Mouse (Mus musculus): ENCODE data around the gene Olfr969.
"Not testable (repeated sequence)": the region's sequence is repeated elsewhere in the genome, so short reads cannot be mapped to it uniquely, and the experiment has no call there.

Olfr969 gene

GRCm38 (mm10) chr9:39790558-39790957 lies at the start of gene Olfr969:
Gene Olfr969 (plus strand): TSS chr9:39790945.
- no peak for DNase-seq (ENCODE audit: low read depth)

DNA sequence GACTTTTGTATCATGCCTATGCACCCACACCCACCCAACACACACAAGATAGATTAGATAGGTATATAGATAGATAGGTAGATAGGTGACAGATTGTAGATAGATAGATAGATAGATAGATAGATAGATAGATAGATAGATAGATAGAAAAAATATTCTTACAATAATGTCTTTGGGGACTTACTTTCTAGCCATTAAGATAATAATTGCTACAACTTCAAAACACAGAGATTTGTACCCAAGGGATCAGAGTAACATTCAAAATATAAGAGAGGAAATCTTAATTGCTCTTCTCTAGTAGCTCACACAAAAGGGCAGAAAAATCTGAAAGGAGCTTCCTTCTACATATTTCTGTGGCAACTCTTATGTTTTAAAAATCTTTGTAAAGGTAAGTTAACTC lies 44.8 kb upstream of the Olfr969 start, which contains the start of gene Olfr967:
Gene Olfr967, plus strand, starts transcription at position 301 of the 400 bp plus-strand sequence.
- DNase-seq (ENCODE audit: low read depth) = no peak

- DNase-seq (ENCODE audit: low read depth) = no peak
Observed at GRCm38 (mm10) chr9:39746428-39746827, 44.3 kb upstream of the Olfr969 start.

GRCm38 (mm10) chr9:39783153-39783552 lies 7.6 kb upstream of the Olfr969 start, which contains the start of gene Olfr968:
Gene Olfr968 (minus strand): TSS chr9:39783253.
- DNase-seq (ENCODE audit: low read depth) = no peak

DNA sequence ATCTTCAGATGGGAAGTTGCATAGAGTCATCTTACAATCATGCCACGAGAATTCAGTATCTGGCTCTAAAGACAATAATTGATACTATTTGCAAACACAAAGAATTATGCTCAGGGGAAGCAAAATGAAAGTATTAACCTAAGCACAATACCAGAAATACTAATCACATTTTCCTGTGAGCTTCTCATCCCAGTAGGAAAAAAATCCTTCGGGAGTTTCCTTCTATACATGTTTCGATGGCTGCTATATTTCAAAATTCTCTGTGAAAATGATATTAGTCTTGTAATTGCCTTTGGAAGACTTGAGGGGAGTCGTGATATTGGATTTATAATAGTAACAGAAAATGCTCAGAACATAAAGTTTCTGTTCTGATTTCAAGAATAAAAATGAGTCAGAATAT lies 17.8 kb downstream of the Olfr969 start, which contains the start of gene Olfr970:
Gene Olfr970, plus strand, starts transcription at position 301 of the 400 bp plus-strand sequence.
- no peak for DNase-seq (ENCODE audit: low read depth)

DNA sequence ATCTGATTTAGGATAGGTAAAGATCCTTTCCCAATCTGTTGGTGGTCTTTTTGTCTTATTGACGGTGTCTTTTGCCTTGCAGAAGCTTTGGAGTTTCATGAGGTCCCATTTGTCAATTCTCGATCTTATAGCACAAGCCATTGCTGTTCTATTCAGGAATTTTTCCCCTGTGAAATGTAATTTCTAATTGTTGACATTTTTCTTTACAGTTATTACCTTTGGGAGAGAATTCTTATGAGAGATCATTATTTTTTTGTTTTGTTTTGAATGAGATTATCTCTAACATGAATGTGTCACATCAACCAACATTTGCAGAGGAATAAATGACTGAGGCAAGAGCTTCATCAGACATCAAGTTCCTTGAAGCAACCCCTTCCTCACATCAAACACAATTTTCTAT lies 45.8 kb downstream of the Olfr969 start, which contains the start of gene Olfr971:
Gene Olfr971, plus strand, starts transcription at position 301 of the 400 bp plus-strand sequence.
- DNase-seq (ENCODE audit: low read depth) = not testable (repeated sequence)

Data from NIH3T3 (cell line).